Mouse (Mus musculus) E14TG2a.4 (cell line): ENCODE measurements around the gene Fbrs.

Experiments
- CTCF ChIP-seq: conservative IDR thresholded peaks from 2 replicates; pipeline ENCODE4 v1.5.1; 2014; ENCODE audit warnings: low read length
- NANOG ChIP-seq: IDR thresholded peaks from 2 replicates; pipeline ENCODE4 v1.6.1; 2014; ENCODE audit warnings: borderline replicate concordance, low read length, mixed read lengths

DNA sequence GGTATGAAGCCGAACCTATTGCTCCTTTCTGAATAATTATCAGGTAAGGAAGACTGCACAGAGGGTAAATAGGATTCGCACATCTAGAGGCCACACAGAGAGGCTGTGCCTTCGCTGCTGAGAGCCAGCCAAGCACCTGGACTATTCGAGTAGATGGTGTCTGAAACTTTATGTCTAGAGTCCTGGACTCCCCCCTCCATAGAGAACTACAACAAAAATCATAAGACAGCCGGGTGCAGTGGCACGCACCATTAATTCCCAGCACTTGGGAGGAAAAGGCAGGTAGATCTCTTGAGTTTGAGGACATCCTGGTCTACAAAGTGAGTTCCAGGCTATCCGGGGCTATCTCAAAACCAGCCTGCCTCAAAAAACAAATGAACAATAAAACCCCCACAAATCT is 29.0 kb upstream of the Fbrs start:
- TF ChIP-seq CTCF (no peak), NANOG (no peak)
